Mouse (Mus musculus): ENCODE measurements around the gene Dusp13. TPM values are rescaled to one million over a fixed set of nuclear protein-coding genes. Genes with fewer than 3 reads are reported as not detected.

The Dusp13 gene
- polyA plus RNA-seq, 1 experiment from 2014 or later: 0.51 TPM

DNA sequence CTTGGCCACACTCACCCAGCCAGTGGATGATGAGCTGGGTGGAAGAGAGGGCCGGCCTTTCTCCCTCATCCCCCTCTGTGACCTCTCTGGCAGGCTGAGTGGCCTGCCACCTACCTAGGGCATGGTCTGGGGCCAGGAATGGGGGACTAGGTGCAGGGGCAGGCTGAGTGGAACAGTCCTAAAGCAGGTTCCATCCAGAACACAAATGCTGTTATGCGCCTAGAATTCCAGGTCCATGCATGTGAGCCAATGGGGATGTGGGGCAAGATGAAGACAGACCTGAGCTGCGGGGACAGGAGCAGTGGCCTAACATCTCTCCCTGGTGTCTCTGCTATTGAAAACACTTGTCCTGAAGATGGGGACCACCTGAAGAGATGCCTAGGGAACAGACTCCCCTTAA is 9.7 kb downstream of the Dusp13 start:
- Histone ChIP-seq H3K4me2 (replicated peaks) (no peak overlapping the region), H3K36me3 (replicated peaks; ENCODE audit: control insufficient read depth, insufficient read depth) (no peaks in the 10 kb centered on the region), H3K9me3 (ENCODE audit: control insufficient read depth, low read length) (no peaks in the 10 kb centered on the region), H3K27me3 (ENCODE audit: control insufficient read depth, insufficient read depth, low read length) (no peaks in the 10 kb centered on the region), H3K9ac (no peak overlapping the region), H3K27ac (no peak overlapping the region), H3K4me3 (replicated peaks; ENCODE audit: low read length) (no peak overlapping the region), H3K4me1 (replicated peaks; ENCODE audit: control insufficient read depth, insufficient read depth, low read length) (no peaks in the 10 kb centered on the region)
- DNase-seq (ENCODE audit: low spot score) (no peak), ATAC-seq (ENCODE audit: low FRiP score) (no peak)
- WGBS: 95% methylated on average over 3 of the region's 3 CpGs

DNA sequence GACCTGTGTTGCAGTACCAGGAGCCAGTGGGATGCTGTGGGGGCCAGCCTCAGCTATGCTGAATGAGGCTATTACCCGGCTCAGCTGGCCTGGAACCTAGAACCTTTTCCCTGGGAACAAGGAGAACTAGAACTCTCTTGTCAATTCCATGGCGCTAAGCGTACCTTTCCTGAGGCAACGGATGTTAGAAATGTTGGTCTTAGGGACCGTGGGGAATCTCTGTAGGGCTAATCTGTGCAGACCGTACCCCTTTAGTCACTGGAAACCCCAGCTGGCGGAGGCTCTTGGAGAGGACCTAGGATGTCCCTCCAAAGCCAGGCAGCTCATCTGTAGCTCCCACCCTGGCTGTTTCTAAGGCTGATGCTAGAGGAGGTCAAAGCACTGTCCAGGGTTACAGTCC is 10.6 kb downstream of the Dusp13 start:
- Histone ChIP-seq H3K36me3 (replicated peaks; ENCODE audit: control insufficient read depth, insufficient read depth) (no peaks in the 10 kb centered on the region), H3K4me3 (replicated peaks; ENCODE audit: low read length) (no peak overlapping the region), H3K9ac (no peak overlapping the region), H3K27me3 (ENCODE audit: control insufficient read depth, insufficient read depth, low read length) (no peaks in the 10 kb centered on the region), H3K4me1 (replicated peaks; ENCODE audit: control insufficient read depth, insufficient read depth, low read length) (no peaks in the 10 kb centered on the region), H3K4me2 (replicated peaks) (no peak overlapping the region), H3K9me3 (ENCODE audit: control insufficient read depth, low read length) (no peaks in the 10 kb centered on the region), H3K27ac (no peak overlapping the region)
- DNase-seq (ENCODE audit: low spot score) (no peak), ATAC-seq (ENCODE audit: low FRiP score) (no peak)
- WGBS: 92% methylated on average over 7 of the region's 7 CpGs

DNA sequence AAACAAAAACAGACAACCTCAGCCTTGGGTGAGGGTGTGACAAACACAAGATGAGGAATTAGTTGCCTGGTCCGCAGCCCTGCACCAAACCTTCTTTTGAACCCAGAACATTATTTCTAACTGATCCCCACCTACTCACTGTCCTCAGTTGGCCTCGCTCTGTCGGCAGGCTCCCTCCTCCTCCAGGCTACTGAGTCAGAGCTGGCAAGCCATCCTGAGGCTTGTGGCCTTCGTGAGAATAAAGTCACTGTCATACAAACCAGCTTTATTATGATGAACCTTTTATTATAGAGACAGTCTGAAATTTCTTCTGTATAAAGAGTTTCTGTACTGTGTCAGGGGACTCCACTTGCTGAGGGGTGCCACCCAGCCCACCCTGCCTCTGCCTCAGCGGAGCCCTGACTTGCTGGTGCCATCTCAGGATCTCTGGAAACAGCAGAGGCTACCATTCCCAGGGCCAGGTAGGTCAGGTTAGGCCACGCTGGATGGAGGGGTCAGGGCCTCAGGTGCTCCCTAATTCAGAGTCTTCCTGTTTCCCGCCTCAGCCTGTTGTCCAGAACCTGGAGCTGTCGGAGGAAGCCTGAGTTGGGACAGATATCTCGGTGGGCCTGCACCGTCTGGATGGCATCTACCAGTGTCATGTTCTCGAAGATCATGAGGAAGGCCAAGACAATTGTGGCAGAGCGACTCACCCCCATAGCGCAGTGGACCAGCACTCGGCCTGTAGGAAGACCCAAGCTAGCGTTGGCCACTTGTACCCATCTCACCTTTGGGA is 17.7 kb downstream of the Dusp13 start:
- Histone ChIP-seq H3K27ac (no peak overlapping the region), H3K36me3 (replicated peaks; ENCODE audit: control insufficient read depth, insufficient read depth) (no peaks in the 10 kb centered on the region), H3K4me3 (replicated peaks; ENCODE audit: low read length) (no peak overlapping the region), H3K4me1 (replicated peaks; ENCODE audit: control insufficient read depth, insufficient read depth, low read length) (no peaks in the 10 kb centered on the region), H3K9ac (no peak overlapping the region), H3K9me3 (ENCODE audit: control insufficient read depth, low read length) (peaks cover 8% of the 10 kb centered on the region; the same call in 1 of the 2 replicates), H3K27me3 (ENCODE audit: control insufficient read depth, insufficient read depth, low read length) (no peaks in the 10 kb centered on the region), H3K4me2 (replicated peaks) (no peak overlapping the region)
- WGBS: 92% methylated on average over 15 of the region's 15 CpGs
- DNase-seq (ENCODE audit: low spot score) (no peak), ATAC-seq (ENCODE audit: low FRiP score) (no peak)

DNA sequence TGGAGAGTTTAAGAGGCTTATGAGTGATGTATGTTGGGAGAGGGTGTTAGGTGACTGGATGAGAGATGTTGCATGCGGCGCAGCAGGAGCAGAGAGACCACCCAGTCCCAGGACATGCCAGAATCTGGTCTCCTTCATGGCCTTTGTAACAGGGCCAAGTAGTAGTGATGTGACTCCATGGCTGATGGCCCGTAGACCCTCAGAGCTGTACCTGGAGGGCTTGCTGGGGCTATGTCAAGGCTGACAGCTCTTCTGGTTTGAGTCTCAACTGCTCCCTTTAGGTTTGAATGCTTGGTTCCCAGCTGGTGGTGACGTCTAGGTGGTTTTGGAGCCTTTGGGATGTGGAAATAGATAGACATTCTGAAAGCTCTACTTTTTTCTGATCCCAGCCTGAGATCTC is 21.0 kb downstream of the Dusp13 start:
- Histone ChIP-seq H3K9ac (no peak overlapping the region), H3K36me3 (replicated peaks; ENCODE audit: control insufficient read depth, insufficient read depth) (no peaks in the 10 kb centered on the region), H3K4me3 (replicated peaks; ENCODE audit: low read length) (no peak overlapping the region), H3K9me3 (ENCODE audit: control insufficient read depth, low read length) (peaks cover 8% of the 10 kb centered on the region; the same call in 1 of the 2 replicates), H3K4me2 (replicated peaks) (no peak overlapping the region), H3K27me3 (ENCODE audit: control insufficient read depth, insufficient read depth, low read length) (no peaks in the 10 kb centered on the region), H3K27ac (no peak overlapping the region), H3K4me1 (replicated peaks; ENCODE audit: control insufficient read depth, insufficient read depth, low read length) (no peaks in the 10 kb centered on the region)
- 91% methylated on average over 4 of the region's 4 CpGs for WGBS
- ATAC-seq (ENCODE audit: low FRiP score) (no peak), DNase-seq (ENCODE audit: low spot score) (no peak)

DNA sequence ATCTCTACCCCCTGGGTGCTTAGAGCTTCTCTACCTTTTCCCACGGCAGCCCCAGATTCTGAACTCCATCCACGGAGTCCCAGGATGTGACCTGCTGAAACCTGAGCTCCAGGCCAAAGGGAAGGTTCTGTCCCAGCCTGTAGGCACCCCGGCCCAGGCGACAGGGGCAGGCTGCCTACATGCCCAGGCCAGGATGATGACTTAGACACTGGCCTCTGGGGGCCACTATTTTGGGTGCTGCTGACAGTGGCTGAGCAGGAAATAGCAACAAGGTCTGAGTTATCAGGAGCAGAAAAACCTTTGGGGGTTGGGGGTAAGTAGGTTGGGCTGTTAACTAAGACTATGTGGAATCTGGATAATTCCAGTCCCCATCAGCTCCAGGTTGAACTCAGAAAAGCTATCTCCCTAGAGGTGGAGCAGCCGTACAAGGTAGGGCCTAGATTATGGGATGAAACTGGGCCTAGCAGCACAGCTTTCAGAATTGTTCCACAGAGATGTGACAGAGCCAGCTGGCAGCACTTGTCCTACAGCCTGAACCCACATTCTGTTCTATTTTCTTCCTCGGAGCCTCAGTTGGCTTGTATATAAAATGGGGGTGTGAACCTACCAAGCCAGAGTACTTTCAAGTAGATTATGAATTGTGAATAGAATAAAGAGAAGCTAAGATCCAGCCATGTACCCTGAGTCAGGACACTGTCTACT is 21.8 kb downstream of the Dusp13 start:
- Histone ChIP-seq H3K27ac (no peak overlapping the region), H3K36me3 (replicated peaks; ENCODE audit: control insufficient read depth, insufficient read depth) (no peaks in the 10 kb centered on the region), H3K4me2 (replicated peaks) (no peak overlapping the region), H3K4me3 (replicated peaks; ENCODE audit: low read length) (no peak overlapping the region), H3K9ac (no peak overlapping the region), H3K9me3 (ENCODE audit: control insufficient read depth, low read length) (peaks cover 8% of the 10 kb centered on the region; the same call in 1 of the 2 replicates), H3K27me3 (ENCODE audit: control insufficient read depth, insufficient read depth, low read length) (no peaks in the 10 kb centered on the region), H3K4me1 (replicated peaks; ENCODE audit: control insufficient read depth, insufficient read depth, low read length) (no peaks in the 10 kb centered on the region)
- 84% methylated on average over 6 of the region's 6 CpGs for WGBS
- DNase-seq (ENCODE audit: low spot score): no peak
- ATAC-seq (ENCODE audit: low FRiP score): no peak

DNA sequence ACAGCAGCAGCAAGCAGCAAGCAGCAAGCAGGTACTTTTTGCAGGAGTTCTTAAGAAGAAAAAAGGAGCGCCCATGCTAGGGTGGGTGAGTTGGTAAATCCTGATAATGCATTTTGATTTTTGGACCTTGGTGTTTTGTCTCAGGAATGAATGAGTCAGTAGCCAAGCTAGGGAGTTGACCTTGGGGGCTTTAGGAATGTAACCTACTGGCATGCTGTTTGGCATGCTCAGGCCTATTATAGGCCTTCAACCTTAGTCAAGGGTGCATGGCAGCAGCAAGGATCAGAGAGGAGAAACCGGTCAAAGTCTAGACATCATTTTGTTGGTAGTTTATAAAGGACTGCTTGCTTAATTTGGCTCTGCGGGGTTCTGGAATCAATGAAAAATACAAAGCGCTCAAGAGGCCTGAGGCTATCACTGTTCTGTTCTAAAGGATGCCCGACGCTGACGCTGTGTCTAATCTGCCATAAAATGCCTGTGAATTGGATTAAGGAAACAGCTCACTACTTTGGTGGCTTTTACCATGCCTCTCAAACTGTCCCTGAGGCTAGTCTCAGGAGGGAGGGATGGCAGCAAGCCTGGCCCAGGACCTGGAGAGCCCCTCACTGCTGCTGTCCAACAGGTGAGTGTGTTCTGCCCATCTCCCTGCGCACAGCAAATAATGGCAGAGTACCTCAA is 28.8 kb downstream of the Dusp13 start:
- Histone ChIP-seq H3K4me1 (replicated peaks; ENCODE audit: control insufficient read depth, insufficient read depth, low read length) (0 out of 2 replicates have a peak, but pooled peaks cover 4% of the 10 kb centered on the region), H3K4me3 (replicated peaks; ENCODE audit: low read length) (no peak overlapping the region), H3K36me3 (replicated peaks; ENCODE audit: control insufficient read depth, insufficient read depth) (no peaks in the 10 kb centered on the region), H3K27me3 (ENCODE audit: control insufficient read depth, insufficient read depth, low read length) (no peaks in the 10 kb centered on the region), H3K9me3 (ENCODE audit: control insufficient read depth, low read length) (no peaks in the 10 kb centered on the region), H3K9ac (no peak overlapping the region), H3K4me2 (replicated peaks) (no peak overlapping the region), H3K27ac (no peak overlapping the region)
- 51% methylated on average over 8 of the region's 8 CpGs for WGBS
- ATAC-seq (ENCODE audit: low FRiP score): no peak
- DNase-seq (ENCODE audit: low spot score): no peak

DNA sequence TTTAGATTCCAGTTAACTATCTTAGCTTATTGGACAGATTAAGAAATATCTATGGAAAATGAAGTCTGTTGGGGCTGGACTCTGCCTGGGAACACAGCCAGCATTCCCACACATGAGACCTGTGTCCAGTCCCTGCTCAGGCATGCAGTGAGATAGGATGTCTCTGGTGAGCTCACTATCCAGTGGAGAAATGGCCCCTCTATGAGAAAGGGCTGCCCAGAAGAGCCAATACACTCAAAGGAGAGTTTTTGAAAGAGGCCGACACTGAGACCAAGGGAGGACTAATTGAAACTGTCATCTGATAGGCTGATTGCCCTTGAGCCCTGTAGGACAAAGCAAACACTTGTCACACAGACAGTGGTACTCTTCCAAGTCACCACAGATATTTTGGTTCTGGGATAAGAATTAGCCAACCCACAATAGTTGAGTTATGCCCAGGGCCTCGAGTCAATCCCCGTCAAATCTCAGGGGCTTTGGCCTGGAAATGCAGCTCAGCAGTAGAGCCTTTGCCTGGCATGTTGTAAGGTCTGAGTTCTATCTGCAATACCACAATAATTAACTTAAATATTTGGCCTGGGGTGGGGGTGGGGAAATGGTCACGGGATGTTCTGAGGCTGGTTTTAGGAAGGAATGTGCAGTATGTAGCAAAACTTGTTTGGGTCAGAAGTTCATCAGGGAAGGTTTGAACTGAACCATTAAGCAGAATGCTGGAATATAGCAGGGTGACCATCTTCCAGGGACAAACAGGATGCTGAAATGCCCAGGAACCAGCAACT is 30.4 kb downstream of the Dusp13 start:
- no peaks in the 10 kb centered on the region for H3K27me3 ChIP-seq (ENCODE audit: control insufficient read depth, insufficient read depth, low read length)
- no peak overlapping the region for H3K4me2 ChIP-seq (replicated peaks)
- H3K27ac ChIP-seq: no peak overlapping the region
- DNase-seq (ENCODE audit: low spot score): no peak
- no peak for ATAC-seq (ENCODE audit: low FRiP score)
- no peak overlapping the region for H3K9ac ChIP-seq
- WGBS: 82% methylated on average over 4 of the region's 4 CpGs
- 0 out of 2 replicates have a peak, but pooled peaks cover 4% of the 10 kb centered on the region for H3K4me1 ChIP-seq (replicated peaks; ENCODE audit: control insufficient read depth, insufficient read depth, low read length)
- H3K36me3 ChIP-seq (replicated peaks; ENCODE audit: control insufficient read depth, insufficient read depth): no peaks in the 10 kb centered on the region
- H3K4me3 ChIP-seq (replicated peaks; ENCODE audit: low read length): no peak overlapping the region
- no peaks in the 10 kb centered on the region for H3K9me3 ChIP-seq (ENCODE audit: control insufficient read depth, low read length)

DNA sequence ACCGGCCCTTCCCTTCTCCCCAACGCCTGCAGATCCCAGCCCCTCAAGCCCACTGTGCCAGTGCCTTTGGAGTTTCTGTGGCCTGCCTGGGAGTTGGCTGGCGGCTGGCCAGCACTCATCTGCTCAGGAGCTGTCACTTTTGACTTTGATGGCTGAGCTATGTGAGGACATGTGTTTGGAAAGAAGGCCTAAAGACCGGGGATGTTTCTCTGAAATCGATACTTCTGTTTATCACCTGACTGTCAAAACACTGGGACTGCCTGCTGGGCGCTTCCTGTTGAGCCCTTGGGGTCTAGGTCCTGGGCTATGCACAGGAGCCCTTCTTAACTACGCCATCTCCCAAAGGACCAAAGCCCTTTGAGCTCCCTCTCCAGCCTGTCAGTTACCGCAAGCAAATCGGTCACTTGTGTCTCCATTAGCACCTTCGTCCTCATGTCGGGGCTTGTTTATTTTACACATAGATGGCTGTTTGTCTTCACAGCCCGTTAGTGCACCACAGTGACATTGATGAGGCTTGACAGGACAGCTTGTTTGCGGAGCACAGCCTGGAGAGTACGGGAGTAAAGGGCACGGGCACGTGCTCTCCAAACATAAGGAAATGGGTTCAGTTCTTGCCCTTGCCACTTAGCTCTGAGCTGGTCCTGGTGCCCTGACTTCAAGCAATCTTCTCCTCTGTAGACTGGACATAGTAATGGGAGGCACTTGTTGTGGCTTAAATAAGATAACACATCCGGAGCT is 31.2 kb downstream of the Dusp13 start:
- no peak overlapping the region for H3K4me3 ChIP-seq (replicated peaks; ENCODE audit: low read length)
- H3K4me1 ChIP-seq (replicated peaks; ENCODE audit: control insufficient read depth, insufficient read depth, low read length): 0 out of 2 replicates have a peak, but pooled peaks cover 4% of the 10 kb centered on the region
- H3K36me3 ChIP-seq (replicated peaks; ENCODE audit: control insufficient read depth, insufficient read depth): no peaks in the 10 kb centered on the region
- H3K27ac ChIP-seq: no peak overlapping the region
- WGBS: 53% methylated on average over 17 of the region's 17 CpGs
- H3K9me3 ChIP-seq (ENCODE audit: control insufficient read depth, low read length): no peaks in the 10 kb centered on the region
- ATAC-seq (ENCODE audit: low FRiP score) (no peak), DNase-seq (ENCODE audit: low spot score) (no peak)
- no peak overlapping the region for H3K9ac ChIP-seq
- no peak overlapping the region for H3K4me2 ChIP-seq (replicated peaks)
- no peaks in the 10 kb centered on the region for H3K27me3 ChIP-seq (ENCODE audit: control insufficient read depth, insufficient read depth, low read length)
